Mouse (Mus musculus) left cerebral cortex, postnatal 14 days (tissue): ENCODE results near the gene Tor3a. TPM values are rescaled to one million over a fixed set of nuclear protein-coding genes. Genes with fewer than 3 reads are reported as not detected.
A peak's percentile ranks its signal among the peaks of the same experiment; 100 is the strongest.

Experiments
- DNase-seq, 2 experiments: peaks; one replicate each; pipeline ENCODE4 v3.0.0; 2021 to 2022; ENCODE audit warnings: low spot score in 2 of 2, mixed read lengths in 1 of 2
- intact Hi-C: fragments of 180-260 bp; cut with DNase I; formaldehyde crosslinking; loops from one replicate; pipeline ENCODE4 v1.15.1; 2025
- total RNA-seq, 2 experiments: library from RNA; stranded (reverse); gene quantifications; 2 replicates each; pipeline ENCODE4 v1.2.3; 2021

Gene Tor3a
- total RNA-seq, 2 experiments from 2014 or later = 4.2 to 6.8 TPM

- intact Hi-C loops = no loop called here
- no peak for DNase-seq
These were observed 29.2 kb downstream of the Tor3a start for GRCm38 (mm10) chr1:156644780-156645523.

GRCm38 (mm10) chr1:156644061-156644460, 30.1 kb downstream of the Tor3a start:
- DNase-seq = no peak
- intact Hi-C loops = no loop called here

GRCm38 (mm10) chr1:156642813-156643212, 31.3 kb downstream of the Tor3a start:
- no peak for DNase-seq
- intact Hi-C loops = no loop called here

GRCm38 (mm10) chr1:156641808-156642207, 32.3 kb downstream of the Tor3a start:
- DNase-seq = no peak
- intact Hi-C loops = no loop called here

- intact Hi-C loops = no loop called here
- peak in 1 of 2 experiments; percentile 34 for DNase-seq
These were observed 33.6 kb downstream of the Tor3a start for GRCm38 (mm10) chr1:156640577-156640976.

- intact Hi-C loops = loop anchor here (10.0 kb wide), 1 partner anchor 225 kb away; no protein-coding TSS in a partner anchor
- DNase-seq = no peak
These were observed 34.7 kb downstream of the Tor3a start for GRCm38 (mm10) chr1:156639455-156639854.

- no peak for DNase-seq
- intact Hi-C loops = loop anchor here (10.0 kb wide), 1 partner anchor 220 kb away; no protein-coding TSS in a partner anchor
These were observed 39.0 kb downstream of the Tor3a start for GRCm38 (mm10) chr1:156635148-156635547.

GRCm38 (mm10) chr1:156633095-156633494, 41.1 kb downstream of the Tor3a start:
- peak; percentile 48 to 61 for DNase-seq

GRCm38 (mm10) chr1:156630965-156631364, 43.2 kb downstream of the Tor3a start:
- peak in 1 of 2 experiments; percentile 66 for DNase-seq
- intact Hi-C loops = loop anchor here (2.0 to 10.0 kb wide), 3 partner anchors 46 to 216 kb away; partner anchors contain the start of gene Abl2

More at GRCm38 (mm10) chr1:156633095-156633494, 41.1 kb downstream of the Tor3a start:
- intact Hi-C loops = loop anchor here (5.0 to 10.0 kb wide), 2 partner anchors 76 to 218 kb away; partner anchors contain the start of gene Abl2

- no peak for DNase-seq
These were observed 44.2 kb downstream of the Tor3a start for GRCm38 (mm10) chr1:156629984-156630383.

GRCm38 (mm10) chr1:156626729-156627128, 47.4 kb downstream of the Tor3a start:
- no peak for DNase-seq
- intact Hi-C loops = loop anchor here (5.0 kb wide), 1 partner anchor 54 kb away; no protein-coding TSS in a partner anchor

More at GRCm38 (mm10) chr1:156629984-156630383, 44.2 kb downstream of the Tor3a start:
- intact Hi-C loops = loop anchor here (2.0 to 10.0 kb wide), 4 partner anchors 45 to 215 kb away; partner anchors contain the start of gene Abl2

GRCm38 (mm10) chr1:156624231-156624630, 49.9 kb downstream of the Tor3a start:
- intact Hi-C loops = no loop called here
- no peak for DNase-seq

- intact Hi-C loops = no loop called here
- DNase-seq = no peak
These were observed 53.2 kb downstream of the Tor3a start for GRCm38 (mm10) chr1:156620951-156621350.

GRCm38 (mm10) chr1:156620292-156620909, 53.8 kb downstream of the Tor3a start:
- intact Hi-C loops = no loop called here
- no peak for DNase-seq

GRCm38 (mm10) chr1:156617811-156618210, 56.3 kb downstream of the Tor3a start:
- no peak for DNase-seq
- intact Hi-C loops = no loop called here

- DNase-seq = no peak
- intact Hi-C loops = no loop called here
These were observed 57.1 kb downstream of the Tor3a start for GRCm38 (mm10) chr1:156616989-156617598.

- intact Hi-C loops = no loop called here
- DNase-seq = peak; percentile 30 to 45
These were observed 58.6 kb downstream of the Tor3a start for GRCm38 (mm10) chr1:156615381-156616133.

- intact Hi-C loops = no loop called here
These were observed 59.4 kb downstream of the Tor3a start for GRCm38 (mm10) chr1:156614710-156615109.

GRCm38 (mm10) chr1:156613855-156614530, 60.2 kb downstream of the Tor3a start:
- intact Hi-C loops = no loop called here
- DNase-seq = peak; percentile 50 to 53

More at GRCm38 (mm10) chr1:156614710-156615109, 59.4 kb downstream of the Tor3a start:
- DNase-seq = no peak
